Mouse (Mus musculus) forebrain, embryonic 15.5 days (tissue): ENCODE measurements at regions not wholly inside any gene's neighbourhood (a gene's known extent, or its start where the extent isn't known, plus 50 kb on each side); places are given as distances from the start of the nearest gene placed in this dataset.
"Not testable (repeated sequence)": the region's sequence is repeated elsewhere in the genome, so short reads cannot be mapped to it uniquely, and the experiment has no call there.

Experiments used
- ATAC-seq: fragments of 200-750 bp; cut with Nextera tagmentation; replicated peaks from 2 replicates; pipeline ENCODE4 v1.8.0; 2017; ENCODE audit warnings: mild to moderate bottlenecking, moderate TSS enrichment, moderate library complexity
- H3K27ac ChIP-seq: fragments of 300-500 bp; sonication (generic); replicated peaks from 2 replicates; pipeline ENCODE4 v1.5.1; 2015; ENCODE audit warnings: mild to moderate bottlenecking, inconsistent platforms
- H3K27me3 ChIP-seq: fragments of 300-500 bp; sonication (generic); 2 replicates; pipeline ENCODE4 v1.6.1; 2015; ENCODE audit warnings: inconsistent platforms
- H3K36me3 ChIP-seq: fragments of 300-500 bp; sonication (generic); 2 replicates; pipeline ENCODE4 v1.6.1; 2015; ENCODE audit warnings: mild to moderate bottlenecking, inconsistent platforms
- H3K4me1 ChIP-seq: fragments of 300-500 bp; sonication (generic); 2 replicates; pipeline ENCODE4 v1.6.1; 2015; ENCODE audit warnings: inconsistent platforms
- H3K4me2 ChIP-seq: fragments of 300-500 bp; sonication (generic); replicated peaks from 2 replicates; pipeline ENCODE4 v1.6.1; 2015; ENCODE audit warnings: mild to moderate bottlenecking, inconsistent platforms
- H3K4me3 ChIP-seq: fragments of 300-500 bp; sonication (generic); 2 replicates; pipeline ENCODE4 v1.5.1; 2015; ENCODE audit warnings: mild to moderate bottlenecking, inconsistent platforms
- H3K9ac ChIP-seq: fragments of 300-500 bp; sonication (generic); replicated peaks from 2 replicates; pipeline ENCODE4 v1.6.1; 2015; ENCODE audit warnings: mild to moderate bottlenecking, inconsistent platforms
- H3K9me3 ChIP-seq: fragments of 300-500 bp; sonication (generic); 2 replicates; pipeline ENCODE4 v1.6.1; 2016; ENCODE audit warnings: inconsistent platforms
- WGBS: fragments of 180-500 bp; shearing (Covaris S2); methylation state at CpG from one replicate; pipeline ENCODE4 v1.1.7; 2015; ENCODE audit warnings: mixed read lengths; 5-methylcytosine and 5-hydroxymethylcytosine counted together

DNA sequence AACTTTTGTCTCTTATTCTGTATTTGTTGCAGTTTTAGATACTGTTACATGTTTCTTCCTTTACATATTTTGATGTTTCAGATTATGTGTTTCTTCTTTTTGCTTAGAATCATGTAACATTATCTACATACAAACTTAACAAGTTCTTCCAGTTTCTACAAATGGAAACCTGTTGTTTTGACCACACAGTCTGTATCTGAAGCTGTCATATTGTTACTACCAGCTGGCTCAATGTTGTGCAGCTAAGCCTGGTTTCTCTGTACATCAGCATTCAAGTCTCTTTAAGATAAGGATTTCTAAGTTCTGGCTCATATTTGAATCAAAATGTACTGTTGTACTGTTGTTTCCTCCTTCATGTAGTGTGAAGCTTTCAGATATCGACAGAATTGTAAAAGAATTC is 65.4 kb upstream of the Vps41 start:
- Histone ChIP-seq H3K9me3 (no peaks in the 10 kb centered on the region), H3K9ac (no peak overlapping the region), H3K4me3 (no peak overlapping the region), H3K27me3 (no peaks in the 10 kb centered on the region), H3K27ac (no peak overlapping the region), H3K36me3 (no peaks in the 10 kb centered on the region), H3K4me1 (no peaks in the 10 kb centered on the region), H3K4me2 (no peak overlapping the region)
- whole genome bisulfite sequencing = 85% methylated on average over 1 of the region's 1 CpGs
- ATAC-seq = no peak

DNA sequence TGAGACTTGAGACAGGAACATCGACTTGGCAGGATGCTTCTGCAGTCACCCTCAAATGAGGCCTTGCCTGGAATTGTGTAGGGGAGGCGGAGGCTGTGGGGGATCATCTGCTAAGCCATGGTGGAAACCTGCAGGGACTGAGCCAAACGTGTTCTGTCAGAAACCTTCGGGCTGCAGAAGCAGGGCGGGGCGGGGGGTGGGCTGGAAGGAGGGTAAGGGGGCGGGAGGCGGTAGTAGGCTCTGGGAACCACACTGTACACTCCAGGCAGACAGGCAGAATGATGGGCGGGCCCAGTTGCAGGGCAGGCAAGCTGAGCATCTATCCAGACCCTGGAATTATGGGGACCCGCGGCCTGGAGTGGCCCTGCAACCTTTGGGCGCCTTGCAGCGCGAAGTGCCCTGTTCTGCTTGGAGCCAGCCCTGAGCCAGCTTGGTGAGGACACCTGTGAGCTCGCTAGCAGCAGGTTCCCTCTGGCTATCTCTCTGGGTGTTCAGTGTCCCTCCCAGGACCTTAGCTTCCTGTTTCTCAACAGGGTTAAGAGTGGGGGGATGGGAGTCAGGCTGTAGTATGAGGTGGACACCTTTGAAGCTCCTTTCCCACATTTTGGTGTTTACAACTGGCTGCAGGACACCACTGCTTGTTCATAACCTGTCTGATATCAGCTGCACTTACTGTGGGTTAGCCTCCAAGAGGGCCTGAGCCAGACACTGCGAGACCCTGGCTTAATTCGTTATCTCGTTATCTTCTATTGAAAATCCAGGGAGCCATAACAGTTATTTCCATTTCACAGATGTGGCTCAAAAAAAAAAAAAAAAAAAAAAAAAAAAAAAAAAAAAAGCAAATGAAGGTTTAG is 102.1 kb upstream of the Vps41 start:
- Histone ChIP-seq H3K9ac (no peak overlapping the region), H3K36me3 (no peaks in the 10 kb centered on the region), H3K4me2 (peak overlapping the region; percentile 22), H3K4me3 (no peak overlapping the region), H3K4me1 (peaks cover 6% of the 10 kb centered on the region), H3K27ac (no peak overlapping the region), H3K9me3 (no peaks in the 10 kb centered on the region), H3K27me3 (no peaks in the 10 kb centered on the region)
- WGBS = 16% methylated on average over 18 of the region's 18 CpGs
- ATAC-seq = peak; percentile 82

DNA sequence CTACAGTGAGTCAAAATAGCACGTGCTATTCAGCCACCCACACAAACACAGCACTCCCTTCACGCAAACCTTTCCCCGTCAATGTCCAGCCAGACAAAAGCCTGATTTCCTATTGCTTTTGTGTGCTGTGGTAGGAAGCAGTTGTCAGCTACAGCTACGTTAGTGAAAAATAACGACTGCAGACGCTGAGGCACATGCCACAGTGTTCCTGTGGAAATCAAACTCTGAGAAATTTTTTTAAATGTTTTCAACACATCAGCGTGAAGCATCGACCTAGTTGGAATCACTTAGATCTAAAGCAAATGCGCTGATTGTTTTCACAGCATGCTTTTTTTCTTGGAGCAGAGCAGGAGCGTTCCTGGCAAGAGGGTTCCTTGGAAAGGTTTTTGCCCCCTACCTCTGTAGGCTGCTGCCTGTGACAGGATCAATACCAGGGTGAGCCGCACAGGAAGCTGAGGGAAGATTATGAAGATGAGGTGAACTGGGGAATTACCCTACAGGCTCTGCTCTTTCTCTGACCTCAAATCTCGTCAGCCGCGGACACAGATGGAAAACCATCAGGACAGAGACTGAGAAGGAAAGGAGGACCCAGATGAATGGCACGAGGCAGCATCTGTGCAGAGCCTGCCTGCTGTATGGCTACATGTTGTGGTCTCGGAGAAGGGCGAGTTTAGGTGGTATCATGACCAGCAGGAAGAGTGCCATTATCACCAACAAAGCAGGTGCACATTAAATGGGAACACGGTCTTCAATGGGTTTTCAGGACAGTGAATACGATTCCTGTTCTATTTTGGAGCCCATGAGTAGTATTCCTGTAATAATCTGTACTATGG is 136.2 kb upstream of the Vps41 start:
- Histone ChIP-seq H3K27me3 (no peaks in the 10 kb centered on the region), H3K9ac (no peak overlapping the region), H3K4me3 (no peak overlapping the region), H3K9me3 (no peaks in the 10 kb centered on the region), H3K4me1 (peaks cover 5% of the 10 kb centered on the region; the same call in 1 of the 2 replicates), H3K36me3 (no peaks in the 10 kb centered on the region), H3K27ac (no peak overlapping the region), H3K4me2 (peak overlapping the region; percentile 26)
- 39% methylated on average over 19 of the region's 19 CpGs for WGBS
- ATAC-seq = peak; percentile 51

DNA sequence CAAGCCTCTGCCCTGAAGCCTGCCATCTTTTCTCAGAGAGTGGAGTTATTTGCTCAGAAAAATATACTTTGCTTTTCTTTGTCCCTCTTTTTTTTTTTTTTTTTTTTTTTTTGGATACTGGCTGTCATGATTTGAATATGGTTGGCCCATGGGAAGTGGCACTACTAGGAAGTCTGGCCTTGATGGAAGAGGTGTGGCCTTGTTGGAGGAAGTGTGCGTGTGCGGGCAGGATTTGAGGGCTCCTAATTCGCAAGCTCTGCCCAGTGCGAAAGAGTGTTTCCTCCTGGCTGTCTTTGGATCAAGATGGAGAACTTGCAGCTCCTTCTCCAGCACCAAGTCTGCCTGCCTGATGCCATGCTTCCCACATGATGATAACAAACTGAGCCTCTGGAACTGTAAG is 141.1 kb upstream of the Vps41 start:
- Histone ChIP-seq H3K9ac (no peak overlapping the region), H3K9me3 (no peaks in the 10 kb centered on the region), H3K27me3 (no peaks in the 10 kb centered on the region), H3K27ac (no peak overlapping the region), H3K4me3 (no peak overlapping the region), H3K4me2 (no peak overlapping the region), H3K36me3 (no peaks in the 10 kb centered on the region), H3K4me1 (peaks cover 2% of the 10 kb centered on the region; the same call in 1 of the 2 replicates)
- no peak for ATAC-seq
- WGBS = 68% methylated on average over 4 of the region's 4 CpGs

DNA sequence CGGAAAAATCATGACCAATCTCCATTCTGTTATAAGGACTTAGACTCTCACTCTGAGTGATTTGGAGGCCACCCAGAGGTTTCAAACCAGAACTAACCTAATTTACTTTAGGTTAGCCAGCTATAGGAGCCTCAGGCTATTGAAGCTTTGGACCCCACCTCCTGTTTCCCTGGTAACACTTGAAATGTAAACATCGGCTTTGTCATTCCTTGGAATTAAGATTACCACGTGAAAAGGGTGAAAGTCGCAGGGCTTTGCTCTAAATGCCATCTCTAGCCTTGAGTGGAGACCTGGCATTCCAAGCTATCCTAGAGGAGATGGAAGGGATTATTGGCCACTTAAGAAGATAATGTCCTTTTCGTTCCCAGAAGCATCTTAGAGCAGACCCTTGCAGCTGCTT is 141.5 kb upstream of the Vps41 start:
- no peaks in the 10 kb centered on the region for H3K27me3 ChIP-seq
- no peak overlapping the region for H3K4me3 ChIP-seq
- no peak overlapping the region for H3K27ac ChIP-seq
- no peaks in the 10 kb centered on the region for H3K4me1 ChIP-seq
- H3K9ac ChIP-seq = no peak overlapping the region
- ATAC-seq = no peak
- H3K9me3 ChIP-seq = no peaks in the 10 kb centered on the region
- WGBS = 2% methylated on average over 5 of the region's 5 CpGs
- H3K4me2 ChIP-seq = no peak overlapping the region
- no peaks in the 10 kb centered on the region for H3K36me3 ChIP-seq

DNA sequence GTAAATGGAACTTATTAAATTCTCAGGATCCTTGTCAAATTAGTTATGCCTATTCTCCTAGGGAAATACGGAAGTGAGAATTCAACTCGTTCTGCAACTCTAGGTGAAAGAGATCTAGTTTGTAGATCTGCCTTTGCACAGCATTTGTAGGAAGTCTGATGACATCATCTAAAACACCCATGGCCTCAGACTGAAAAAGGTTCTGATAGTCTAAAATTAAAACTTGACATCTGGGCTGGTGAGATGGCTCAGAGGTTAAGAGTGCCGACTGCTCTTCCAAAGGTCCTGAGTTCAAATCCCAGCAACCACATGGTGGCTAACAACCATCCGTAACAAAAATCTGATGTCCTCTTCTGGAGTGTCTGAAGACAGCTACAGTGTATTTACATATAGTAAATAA is 144.5 kb upstream of the Pou6f2 start:
- not testable (repeated sequence) for H3K9ac ChIP-seq
- 88% methylated on average over 4 of the region's 4 CpGs for WGBS

DNA sequence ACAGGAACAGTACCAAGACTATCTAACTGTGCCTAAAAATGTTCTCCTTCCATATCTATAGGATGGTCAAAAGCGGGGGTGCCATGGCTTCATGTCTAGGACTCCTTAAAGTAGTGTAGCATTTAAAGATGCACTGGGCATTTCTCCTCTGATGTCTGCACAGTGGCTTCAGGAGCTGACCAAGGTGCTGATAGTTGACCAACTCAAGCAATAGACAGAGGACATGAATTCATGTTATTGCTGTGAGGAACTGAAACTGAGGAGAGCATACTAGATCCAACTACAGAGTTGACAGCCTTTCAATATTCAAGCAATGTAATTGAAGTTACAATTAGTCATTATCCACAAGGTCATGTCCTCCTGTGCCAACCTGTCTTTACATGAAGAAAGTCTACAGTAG is 133.0 kb upstream of the Pou6f2 start:
- H3K27ac ChIP-seq = no peak overlapping the region
- H3K27me3 ChIP-seq = no peaks in the 10 kb centered on the region
- no peak overlapping the region for H3K9ac ChIP-seq
- no peaks in the 10 kb centered on the region for H3K4me1 ChIP-seq
- H3K9me3 ChIP-seq = no peaks in the 10 kb centered on the region
- no peak overlapping the region for H3K4me2 ChIP-seq
- no peak overlapping the region for H3K4me3 ChIP-seq
- H3K36me3 ChIP-seq = no peaks in the 10 kb centered on the region
- ATAC-seq = no peak
- 68% methylated on average over 1 of the region's 1 CpGs for WGBS

More for the DNA sequence above, 144.5 kb upstream of the Pou6f2 start:
- not testable (repeated sequence) for H3K4me2 ChIP-seq, H3K4me3 ChIP-seq, H3K27me3 ChIP-seq, ATAC-seq, H3K9me3 ChIP-seq, H3K27ac ChIP-seq, H3K4me1 ChIP-seq, H3K36me3 ChIP-seq

DNA sequence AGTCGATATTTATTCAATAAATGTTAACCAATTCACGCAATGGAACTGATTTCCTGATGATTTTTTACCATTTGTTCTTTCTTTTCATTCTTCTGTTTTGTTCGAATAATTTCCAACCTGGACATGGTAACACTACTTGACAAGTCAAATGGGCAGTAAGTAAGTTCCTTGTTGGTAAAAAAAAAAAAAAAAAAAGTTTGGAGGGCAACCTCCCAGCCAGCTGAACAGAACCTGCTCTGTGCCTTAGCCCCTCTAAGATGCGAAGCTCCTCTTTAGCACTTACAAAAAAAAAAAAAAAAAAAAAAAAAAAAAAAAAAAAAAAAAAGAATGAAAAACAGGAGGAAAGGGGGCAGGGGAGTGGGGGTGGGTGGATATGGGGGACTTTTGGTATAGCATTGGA is 100.7 kb upstream of the Pou6f2 start:
- 0 out of 2 replicates have a peak overlapping the region, but pooled peaks have one; percentile 14 for H3K4me3 ChIP-seq
- H3K36me3 ChIP-seq = no peaks in the 10 kb centered on the region
- H3K9ac ChIP-seq = no peak overlapping the region
- H3K9me3 ChIP-seq = no peaks in the 10 kb centered on the region
- H3K27ac ChIP-seq = no peak overlapping the region
- WGBS = 10% methylated on average over 4 of the region's 4 CpGs
- H3K4me1 ChIP-seq = peaks cover 6% of the 10 kb centered on the region
- no peaks in the 10 kb centered on the region for H3K27me3 ChIP-seq
- H3K4me2 ChIP-seq = peak overlapping the region; percentile 34
- ATAC-seq = no peak

DNA sequence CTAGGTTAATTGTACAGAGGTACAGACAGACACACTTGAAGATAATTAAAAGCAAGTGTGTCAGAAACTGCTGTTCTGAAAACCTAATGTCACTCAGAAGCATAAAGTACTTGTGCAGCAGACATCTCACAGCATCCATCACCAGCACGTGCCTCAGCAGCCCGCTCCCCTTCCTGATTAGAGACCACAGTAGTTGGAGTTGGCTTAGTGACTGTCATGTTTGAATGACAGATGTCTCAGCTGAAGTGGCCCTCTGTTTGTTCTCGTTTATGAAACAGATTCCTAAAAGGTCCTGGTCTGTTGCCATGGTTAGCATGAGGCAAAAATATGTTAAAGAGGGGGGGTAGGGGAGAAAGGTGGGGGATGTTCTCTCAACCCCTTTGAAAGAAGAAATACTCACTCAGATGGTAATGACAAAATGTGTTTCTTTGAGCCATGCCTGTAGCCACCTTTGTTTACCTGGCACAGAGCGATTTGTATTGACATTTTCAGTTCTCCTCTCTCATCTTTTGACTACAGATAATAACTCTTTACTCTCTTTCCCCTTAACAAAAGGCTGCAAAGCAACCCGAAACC is 100.2 kb upstream of the Pou6f2 start:
- Histone ChIP-seq H3K27me3 (no peaks in the 10 kb centered on the region), H3K9ac (no peak overlapping the region), H3K9me3 (no peaks in the 10 kb centered on the region), H3K36me3 (no peaks in the 10 kb centered on the region), H3K4me1 (peaks cover 6% of the 10 kb centered on the region), H3K27ac (no peak overlapping the region), H3K4me3 (0 out of 2 replicates have a peak overlapping the region, but pooled peaks have one; percentile 14), H3K4me2 (peak overlapping the region; percentile 34)
- 5% methylated on average over 5 of the region's 5 CpGs for WGBS
- peak; percentile 51 for ATAC-seq

DNA sequence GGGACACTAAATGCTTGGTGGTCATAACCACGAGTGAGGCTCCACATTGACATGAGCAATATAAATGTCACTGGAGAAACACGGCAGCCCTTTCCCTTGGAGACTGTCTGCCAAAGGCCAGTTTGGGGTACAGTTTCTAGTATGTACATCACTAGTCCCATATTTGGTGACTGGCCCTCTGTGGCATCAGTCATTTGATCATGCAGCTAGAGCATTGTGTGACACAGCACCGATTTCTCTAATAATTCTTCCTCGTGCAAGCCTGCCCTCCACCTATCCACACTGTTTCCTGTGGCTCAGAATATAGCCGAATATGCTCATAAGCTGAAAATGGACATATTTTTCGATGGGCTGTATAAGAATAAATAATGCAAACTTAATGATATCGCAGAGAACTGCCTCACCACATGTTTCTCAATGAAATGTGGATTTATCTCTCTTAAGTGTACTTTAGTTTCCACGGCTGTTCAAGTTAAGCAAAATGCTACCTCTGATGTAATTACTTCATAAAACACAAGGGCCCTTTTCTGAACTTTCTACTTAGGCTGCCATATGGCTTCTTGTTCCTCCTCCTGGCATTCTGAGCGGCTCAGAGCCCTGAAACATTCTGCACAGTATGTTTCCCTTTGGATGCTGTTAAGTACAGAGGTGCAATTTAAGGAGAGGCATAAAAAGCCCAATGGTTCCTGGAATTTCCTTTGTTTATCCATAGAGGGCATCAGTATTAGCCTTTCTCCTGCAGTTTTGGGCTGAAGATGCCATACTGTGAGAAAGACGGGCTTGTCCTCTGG is 97.7 kb upstream of the Pou6f2 start:
- no peaks in the 10 kb centered on the region for H3K9me3 ChIP-seq
- 67% methylated on average over 10 of the region's 10 CpGs for WGBS
- no peak overlapping the region for H3K27ac ChIP-seq
- H3K4me2 ChIP-seq = no peak overlapping the region
- no peaks in the 10 kb centered on the region for H3K27me3 ChIP-seq
- H3K4me3 ChIP-seq = no peak overlapping the region
- peak; percentile 43; the same call in 1 of the 2 replicates for ATAC-seq
- H3K9ac ChIP-seq = no peak overlapping the region
- H3K36me3 ChIP-seq = no peaks in the 10 kb centered on the region
- H3K4me1 ChIP-seq = peaks cover 6% of the 10 kb centered on the region

DNA sequence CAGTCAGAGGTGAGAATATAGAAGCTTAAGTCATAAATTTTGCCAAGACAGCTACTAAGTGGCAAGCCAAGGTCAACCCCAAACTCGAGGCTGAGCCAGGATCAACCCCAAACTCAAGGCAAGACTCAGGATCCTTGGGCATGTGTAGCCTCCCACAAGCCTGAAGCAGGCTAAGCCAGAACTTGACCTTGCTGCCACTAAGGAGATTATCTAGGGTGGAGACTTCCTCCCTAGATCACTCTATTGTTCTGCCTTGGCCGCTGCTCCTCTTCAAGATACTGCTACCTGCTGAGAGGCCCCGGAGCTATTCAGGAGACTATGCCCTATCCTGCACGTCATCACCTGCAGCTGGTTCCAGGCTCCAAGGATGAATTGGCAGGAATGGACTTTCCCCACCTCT is 88.3 kb upstream of the Pou6f2 start:
- 23% methylated on average over 4 of the region's 4 CpGs for WGBS
- not testable (repeated sequence) for H3K36me3 ChIP-seq, H3K4me2 ChIP-seq, H3K27ac ChIP-seq, H3K9me3 ChIP-seq, H3K4me1 ChIP-seq, H3K27me3 ChIP-seq, H3K9ac ChIP-seq, ATAC-seq, H3K4me3 ChIP-seq
